Mouse (Mus musculus) gastrocnemius, adult 8-10 months (tissue): Measurements from ENCODE around the gene Epha5. TPM values are rescaled to one million over a fixed set of nuclear protein-coding genes. Genes with fewer than 3 reads are reported as not detected.

Experiments
- DNase-seq, 2 experiments: peaks; one replicate each; pipeline ENCODE4 v3.0.0; 2022; ENCODE audit warnings: low spot score in 2 of 2
- total RNA-seq, 4 experiments: library from RNA; stranded (reverse); gene quantifications; 2 replicates each; pipeline ENCODE4 v1.2.4; 2022

The Epha5 gene
- total RNA-seq, 4 experiments from 2014 or later, result not detected

DNA sequence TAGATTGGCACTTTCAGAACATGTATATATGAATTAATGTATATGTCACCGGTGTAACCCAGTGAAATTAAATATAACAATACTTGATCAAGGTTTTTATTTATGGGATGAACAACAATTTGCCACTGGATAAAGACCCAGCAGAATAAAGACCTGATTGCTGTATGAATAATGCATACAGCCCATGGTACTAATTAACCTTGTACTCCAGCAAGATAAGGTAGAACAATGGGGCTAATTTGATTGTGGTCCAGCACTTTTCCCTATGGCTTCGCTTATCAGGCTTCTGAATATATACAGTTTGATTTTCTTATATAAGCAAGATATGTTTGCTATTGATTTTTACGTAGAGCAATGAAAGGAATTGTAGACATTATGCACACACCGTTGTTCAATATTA is 103.6 kb downstream of the Epha5 start:
- no peak for DNase-seq

GRCm38 (mm10) chr5:84298878-84299736 is 118.1 kb downstream of the Epha5 start:
- no peak for DNase-seq

DNA sequence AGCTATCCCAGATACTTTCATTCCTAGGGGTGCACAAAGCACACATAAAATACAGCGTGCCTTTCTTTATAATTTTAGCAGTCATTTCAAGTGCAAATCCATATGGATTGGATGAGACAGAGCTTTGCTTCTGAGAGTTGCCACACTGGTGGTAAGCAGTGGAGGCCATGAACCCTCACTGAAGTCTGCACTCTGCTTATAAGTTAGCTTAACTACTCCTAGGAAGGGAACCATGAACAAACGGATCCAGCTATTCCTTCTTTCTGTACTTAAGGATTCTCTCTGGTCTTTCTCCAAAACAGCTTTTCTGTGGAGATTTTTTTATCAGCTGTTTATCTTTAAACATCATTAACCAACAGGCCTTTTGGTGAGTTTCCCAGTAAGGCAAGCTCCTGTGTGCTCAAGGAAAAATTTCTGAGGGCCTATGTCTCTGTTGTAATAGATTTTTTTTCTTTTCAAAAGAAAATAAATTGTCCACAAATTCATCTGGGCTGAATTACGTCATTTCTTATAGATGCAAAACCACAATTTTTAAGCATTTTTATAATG is 127.7 kb downstream of the Epha5 start:
- no peak for DNase-seq

DNA sequence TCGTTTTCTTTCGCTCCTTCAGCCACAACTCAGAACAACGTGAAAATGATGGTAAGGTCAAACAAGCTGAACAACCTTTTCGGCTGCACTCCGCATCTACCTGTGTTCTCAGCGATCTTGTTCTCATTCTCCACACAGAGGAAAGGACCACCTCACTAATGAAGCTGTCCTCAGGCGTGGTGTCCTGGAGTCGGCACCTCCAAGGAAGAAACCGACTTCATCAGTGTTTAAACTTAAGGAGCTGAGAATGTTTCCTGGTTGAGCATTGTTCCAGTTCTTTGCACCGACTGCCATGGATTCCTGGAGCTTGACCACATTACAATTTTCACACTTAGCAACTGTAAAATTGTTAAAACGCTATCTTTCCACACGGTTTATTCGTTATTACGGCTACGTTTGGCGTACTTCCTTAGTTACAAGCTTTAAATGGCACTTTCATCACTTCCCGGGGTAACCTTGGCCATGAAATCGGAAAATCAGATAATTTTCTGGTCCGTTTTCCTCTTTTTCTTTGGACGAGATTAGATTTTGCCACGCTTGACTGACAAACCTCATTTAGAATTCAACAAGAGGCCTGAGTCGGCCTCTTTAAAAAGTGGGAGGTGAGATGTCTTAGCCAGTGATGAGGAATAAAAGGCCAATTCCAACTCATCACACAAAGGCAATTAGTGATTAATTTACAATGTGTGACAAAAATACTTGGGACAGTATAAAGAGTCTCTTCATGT is 135.7 kb downstream of the Epha5 start:
- no peak for DNase-seq

GRCm38 (mm10) chr5:84276996-84277395 is 140.2 kb downstream of the Epha5 start:
- no peak for DNase-seq

DNA sequence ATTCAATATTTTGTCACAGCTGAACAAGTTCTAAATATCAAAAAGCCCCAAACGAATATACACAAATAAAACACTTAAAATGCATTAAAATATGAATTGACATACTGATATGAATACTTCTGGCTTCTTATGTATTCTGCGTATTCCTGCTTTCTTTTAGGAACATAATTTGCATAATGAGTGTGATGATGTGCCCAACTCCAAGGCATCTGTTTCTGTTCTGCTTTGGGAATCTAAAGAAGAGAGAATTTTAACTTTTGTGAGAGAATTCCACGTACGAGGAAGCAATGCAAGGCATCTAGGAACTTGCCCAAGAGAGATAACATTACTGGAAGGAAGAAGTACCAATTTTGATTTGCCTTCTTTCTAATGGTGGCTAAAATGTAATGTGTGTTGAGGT is 151.8 kb downstream of the Epha5 start:
- no peak for DNase-seq

- DNase-seq, result no peak
Observed at GRCm38 (mm10) chr5:84263999-84264398, 153.2 kb downstream of the Epha5 start.

GRCm38 (mm10) chr5:84229971-84230370 is 187.2 kb downstream of the Epha5 start:
- no peak for DNase-seq

DNA sequence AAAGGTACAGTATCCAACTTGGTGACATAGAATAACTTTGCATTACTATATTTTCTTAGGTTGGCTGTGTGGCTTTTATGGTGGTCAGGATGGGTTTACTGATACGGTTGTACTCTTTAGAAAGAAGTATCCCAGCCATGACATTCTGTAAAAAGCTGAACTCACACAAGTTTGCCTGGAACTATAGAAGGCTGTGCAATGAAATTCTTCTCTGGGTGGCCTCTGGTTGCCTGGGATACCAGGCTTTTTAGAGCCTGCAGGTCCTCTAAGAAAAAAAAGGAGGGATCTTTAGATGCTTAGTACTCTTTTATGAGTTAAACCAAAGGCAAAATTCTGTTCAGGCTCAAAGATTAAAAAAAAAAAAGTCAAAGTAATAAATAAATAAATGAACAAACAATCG is 208.6 kb downstream of the Epha5 start:
- no peak for DNase-seq

DNA sequence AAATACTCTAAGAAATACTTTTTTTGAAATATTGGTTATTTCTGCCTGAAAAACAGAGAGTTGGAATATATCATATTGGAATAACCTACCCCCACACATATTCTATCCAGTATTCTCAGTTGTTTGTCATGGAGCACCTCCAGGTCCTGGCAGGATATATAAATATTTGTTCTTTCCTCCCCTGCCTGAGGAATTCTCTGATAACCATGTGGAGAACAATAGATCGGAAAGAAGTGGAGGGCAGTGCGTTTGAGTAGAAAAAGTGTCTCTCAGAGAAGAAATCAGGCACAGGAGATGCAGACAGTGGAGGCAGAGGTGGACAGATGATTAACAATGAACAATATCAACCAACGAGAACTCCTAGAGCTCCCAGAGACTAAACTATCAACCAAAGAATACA is 223.8 kb downstream of the Epha5 start:
- DNase-seq, result no peak

- DNase-seq, result no peak
Observed at GRCm38 (mm10) chr5:84184189-84184588, 233.0 kb downstream of the Epha5 start.

GRCm38 (mm10) chr5:84153095-84153494 is 264.1 kb downstream of the Epha5 start:
- no peak for DNase-seq

DNA sequence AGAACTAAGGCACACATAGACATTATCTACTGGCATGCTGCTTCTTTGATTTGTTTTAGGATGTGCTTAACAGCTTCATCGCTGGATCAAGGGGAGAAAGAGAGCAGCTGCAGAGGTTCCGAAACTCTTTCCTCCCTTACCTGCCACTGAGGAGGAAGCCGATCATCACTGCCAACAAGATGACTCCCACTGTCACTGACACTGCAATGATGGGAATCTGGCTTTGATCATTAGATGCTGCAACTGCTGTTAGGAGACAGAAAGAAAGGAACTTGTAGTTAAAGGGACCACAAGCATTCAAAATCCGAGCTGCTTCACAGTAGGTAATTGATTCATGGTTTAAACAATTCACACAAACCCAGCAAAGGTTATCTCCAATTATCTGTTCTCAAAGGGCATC is 275.0 kb downstream of the Epha5 start:
- no peak for DNase-seq

GRCm38 (mm10) chr5:84095947-84096346 is 321.2 kb downstream of the Epha5 start:
- DNase-seq, result no peak

GRCm38 (mm10) chr5:84081321-84081720 is 335.9 kb downstream of the Epha5 start:
- DNase-seq, result no peak

- no peak for DNase-seq
Observed at GRCm38 (mm10) chr5:84070976-84071375, 346.2 kb downstream of the Epha5 start.

DNA sequence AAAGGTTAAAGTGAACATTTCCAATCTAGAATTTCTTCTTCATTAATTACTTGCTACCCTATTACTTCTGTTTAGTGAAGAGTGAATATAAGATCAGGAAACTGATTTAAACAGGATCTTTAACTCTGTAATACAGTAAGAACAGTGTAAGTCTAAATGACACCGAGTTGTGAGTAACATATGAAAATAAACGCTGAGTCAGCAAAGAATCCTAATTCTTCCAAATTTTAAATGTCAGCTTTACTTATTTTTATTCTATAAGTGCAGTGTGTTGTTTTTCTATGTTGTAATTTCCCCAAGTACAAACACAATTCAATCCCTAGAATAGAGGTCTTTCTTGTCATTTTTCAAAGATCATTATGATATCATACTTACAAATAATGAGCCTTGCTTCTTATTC is 363.3 kb downstream of the Epha5 start:
- DNase-seq, result no peak

GRCm38 (mm10) chr5:84037250-84037963 is 379.8 kb downstream of the Epha5 start:
- DNase-seq, result no peak
